Mouse (Mus musculus): Measurements from ENCODE around the gene Gsk3b. TPM values are rescaled to one million over a fixed set of nuclear protein-coding genes. Genes with fewer than 3 reads are reported as not detected.

Gene Gsk3b
- polyA plus RNA-seq, 1 experiment from 2014 or later: 28.1 TPM

DNA sequence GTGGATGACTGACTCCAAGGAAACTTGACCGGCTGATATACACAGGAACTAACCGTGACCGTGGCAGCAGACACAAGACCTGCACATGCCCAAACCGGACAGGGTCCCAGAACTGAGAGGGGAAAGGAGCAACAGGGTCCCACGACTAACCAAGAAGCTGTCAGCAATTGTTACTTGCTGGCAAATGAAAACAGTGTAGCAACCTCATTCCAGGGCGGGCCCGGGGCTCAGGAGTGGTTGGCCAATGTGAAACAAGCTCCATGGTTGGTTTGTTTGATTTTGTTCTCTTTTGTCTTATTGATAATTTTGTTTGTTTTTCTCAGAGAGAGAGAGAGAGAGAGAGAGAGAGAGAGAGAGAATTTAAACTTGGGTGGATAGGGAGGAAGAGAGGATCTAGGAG, 192.2 kb downstream of the Gsk3b start:
- Histone ChIP-seq H3K9ac (ENCODE audit: low read length) (no peak overlapping the region), H3K36me3 (ENCODE audit: control insufficient read depth, insufficient read depth, low read length) (no peaks in the 10 kb centered on the region), H3K27ac (replicated peaks) (peak overlapping the region; percentile 61; the same call in 1 of the 2 replicates), H3K4me3 (ENCODE audit: low read depth, low read length) (no peak overlapping the region), H3K9me3 (ENCODE audit: control insufficient read depth, low read length) (no peaks in the 10 kb centered on the region), H3K27me3 (ENCODE audit: control insufficient read depth, insufficient read depth, low read length) (no peaks in the 10 kb centered on the region), H3K4me2 (replicated peaks; ENCODE audit: low read depth) (no peak overlapping the region), H3K4me1 (replicated peaks; ENCODE audit: control insufficient read depth, insufficient read depth) (no peaks in the 10 kb centered on the region)
- TF ChIP-seq CTCF (IDR thresholded peaks at IDR 0.05; ENCODE audit: low read depth): no peak
- no peak for TF ChIP-seq EP300 (optimal IDR thresholded peaks at IDR 0.05)
- peak; percentile 59 for DNase-seq (ENCODE audit: low spot score)
- no peak for ATAC-seq (ENCODE audit: low FRiP score, low TSS enrichment)
- WGBS: 59% methylated on average over 7 of the region's 7 CpGs

DNA sequence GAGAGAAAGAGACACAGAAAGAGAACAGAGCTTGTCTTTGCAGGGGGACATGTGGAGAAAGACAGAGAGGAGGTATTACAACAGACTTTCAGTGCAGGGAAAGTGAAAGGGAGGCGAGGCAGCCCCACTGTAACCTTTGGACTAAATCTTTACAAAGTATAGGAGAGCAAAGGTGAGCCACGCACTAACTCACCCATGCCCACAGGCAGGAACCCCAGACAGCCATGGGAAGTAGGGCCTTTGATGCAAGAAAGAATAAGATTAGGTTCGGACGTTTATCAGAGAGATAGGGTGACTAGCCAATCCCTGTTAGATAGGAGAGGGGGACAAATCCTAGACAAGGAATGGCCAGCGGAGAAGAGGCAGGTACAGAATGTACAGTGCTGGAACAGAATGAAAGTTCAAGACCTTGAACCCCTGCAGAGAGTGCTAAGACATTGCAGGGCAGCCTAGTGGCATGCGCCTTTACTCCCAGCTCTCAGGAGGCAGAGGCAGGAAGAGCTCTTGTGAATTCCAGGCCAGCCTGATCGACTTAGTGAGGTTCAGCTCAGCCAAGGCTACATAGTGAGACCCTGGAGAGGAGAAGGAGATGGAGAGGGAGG, 193.9 kb downstream of the Gsk3b start:
- no peak overlapping the region for H3K4me2 ChIP-seq (replicated peaks; ENCODE audit: low read depth)
- H3K27me3 ChIP-seq (ENCODE audit: control insufficient read depth, insufficient read depth, low read length): no peaks in the 10 kb centered on the region
- no peaks in the 10 kb centered on the region for H3K36me3 ChIP-seq (ENCODE audit: control insufficient read depth, insufficient read depth, low read length)
- no peak overlapping the region for H3K9ac ChIP-seq (ENCODE audit: low read length)
- peak overlapping the region; percentile 71 for H3K27ac ChIP-seq (replicated peaks)
- 70% methylated on average over 7 of the region's 7 CpGs for WGBS
- DNase-seq (ENCODE audit: low spot score) (peak; percentile 70), ATAC-seq (ENCODE audit: low FRiP score, low TSS enrichment) (peak; percentile 89)
- no peak overlapping the region for H3K4me3 ChIP-seq (ENCODE audit: low read depth, low read length)
- TF ChIP-seq CTCF (IDR thresholded peaks at IDR 0.05; ENCODE audit: low read depth) (no peak), EP300 (optimal IDR thresholded peaks at IDR 0.05) (no peak)
- no peaks in the 10 kb centered on the region for H3K9me3 ChIP-seq (ENCODE audit: control insufficient read depth, low read length)
- H3K4me1 ChIP-seq (replicated peaks; ENCODE audit: control insufficient read depth, insufficient read depth): no peaks in the 10 kb centered on the region

DNA sequence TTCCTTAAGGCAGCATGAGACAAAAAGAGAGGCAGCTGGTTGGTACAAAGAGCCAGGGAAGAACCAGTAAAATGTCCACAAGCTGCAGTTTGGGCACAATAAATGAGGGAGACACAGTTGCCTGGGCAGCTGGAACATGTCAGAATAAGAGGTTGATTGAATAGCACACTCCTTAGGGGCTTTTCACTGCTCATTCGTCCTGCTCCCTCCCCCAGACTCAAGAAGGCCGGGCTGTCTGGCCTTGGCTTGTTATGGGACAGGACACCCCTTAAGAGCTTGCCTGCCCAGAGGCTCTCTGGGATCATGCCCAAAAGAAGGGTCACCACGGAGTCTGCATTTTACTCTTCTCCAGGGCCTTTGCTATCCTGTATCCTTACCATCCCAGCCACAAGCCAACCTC, 194.5 kb downstream of the Gsk3b start:
- Histone ChIP-seq H3K36me3 (ENCODE audit: control insufficient read depth, insufficient read depth, low read length) (no peaks in the 10 kb centered on the region), H3K4me3 (ENCODE audit: low read depth, low read length) (no peak overlapping the region), H3K27me3 (ENCODE audit: control insufficient read depth, insufficient read depth, low read length) (no peaks in the 10 kb centered on the region), H3K27ac (replicated peaks) (peak overlapping the region; percentile 71; the same call in 1 of the 2 replicates), H3K9ac (ENCODE audit: low read length) (no peak overlapping the region), H3K9me3 (ENCODE audit: control insufficient read depth, low read length) (no peaks in the 10 kb centered on the region), H3K4me2 (replicated peaks; ENCODE audit: low read depth) (no peak overlapping the region), H3K4me1 (replicated peaks; ENCODE audit: control insufficient read depth, insufficient read depth) (no peaks in the 10 kb centered on the region)
- ATAC-seq (ENCODE audit: low FRiP score, low TSS enrichment) (no peak), DNase-seq (ENCODE audit: low spot score) (no peak)
- WGBS: 44% methylated on average over 3 of the region's 3 CpGs
- no peak for TF ChIP-seq EP300 (optimal IDR thresholded peaks at IDR 0.05)
- TF ChIP-seq CTCF (IDR thresholded peaks at IDR 0.05; ENCODE audit: low read depth): no peak

DNA sequence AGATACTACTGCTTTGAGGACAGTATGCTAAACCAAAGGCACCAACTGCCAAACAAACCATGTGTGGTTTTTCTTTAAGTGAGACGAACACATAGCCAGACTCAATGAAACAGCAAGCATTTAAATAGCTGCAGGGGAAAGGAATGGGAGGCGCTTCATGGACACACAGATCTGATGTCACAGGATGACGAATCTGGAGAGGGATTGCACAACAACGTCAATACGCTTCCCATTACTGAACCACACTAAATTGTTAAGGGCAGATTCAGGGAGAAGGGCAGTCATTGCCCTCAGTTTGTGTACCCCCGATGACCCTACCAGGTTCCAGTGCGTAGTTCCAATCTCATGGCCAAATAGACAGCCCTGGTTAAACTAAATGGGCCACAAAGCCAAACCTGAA, 197.0 kb downstream of the Gsk3b start:
- no peak for ATAC-seq (ENCODE audit: low FRiP score, low TSS enrichment)
- no peak overlapping the region for H3K27ac ChIP-seq (replicated peaks)
- no peaks in the 10 kb centered on the region for H3K9me3 ChIP-seq (ENCODE audit: control insufficient read depth, low read length)
- H3K9ac ChIP-seq (ENCODE audit: low read length): no peak overlapping the region
- H3K4me3 ChIP-seq (ENCODE audit: low read depth, low read length): no peak overlapping the region
- WGBS: 54% methylated on average over 7 of the region's 7 CpGs
- no peaks in the 10 kb centered on the region for H3K4me1 ChIP-seq (replicated peaks; ENCODE audit: control insufficient read depth, insufficient read depth)
- DNase-seq (ENCODE audit: low spot score): no peak
- H3K36me3 ChIP-seq (ENCODE audit: control insufficient read depth, insufficient read depth, low read length): no peaks in the 10 kb centered on the region
- no peak overlapping the region for H3K4me2 ChIP-seq (replicated peaks; ENCODE audit: low read depth)
- TF ChIP-seq EP300 (optimal IDR thresholded peaks at IDR 0.05) (no peak), CTCF (IDR thresholded peaks at IDR 0.05; ENCODE audit: low read depth) (no peak)
- H3K27me3 ChIP-seq (ENCODE audit: control insufficient read depth, insufficient read depth, low read length): no peaks in the 10 kb centered on the region

DNA sequence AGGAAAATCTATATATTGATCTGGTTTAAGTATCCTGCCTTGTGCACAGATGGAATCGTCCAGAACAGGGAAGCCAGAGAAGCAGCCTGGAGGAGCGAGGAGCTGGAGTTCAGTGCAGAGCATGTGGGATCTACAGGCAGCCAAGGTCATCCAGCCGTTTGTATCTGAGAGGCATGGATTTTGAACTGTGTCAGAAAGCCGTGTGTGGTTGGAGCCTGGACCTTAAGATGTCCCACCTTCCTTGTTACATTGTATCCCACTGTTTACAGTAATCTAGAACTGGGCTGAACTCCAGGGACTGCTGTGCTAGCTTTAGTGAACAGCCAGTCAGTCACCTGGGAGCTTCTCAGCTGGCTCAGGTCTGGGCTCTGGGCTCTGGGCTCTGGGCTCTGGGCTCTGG, 197.7 kb downstream of the Gsk3b start:
- no peak for TF ChIP-seq CTCF (IDR thresholded peaks at IDR 0.05; ENCODE audit: low read depth)
- no peak for TF ChIP-seq EP300 (optimal IDR thresholded peaks at IDR 0.05)
- Histone ChIP-seq H3K36me3 (ENCODE audit: control insufficient read depth, insufficient read depth, low read length) (no peaks in the 10 kb centered on the region), H3K27ac (replicated peaks) (peak overlapping the region; percentile 41), H3K9ac (ENCODE audit: low read length) (no peak overlapping the region), H3K4me1 (replicated peaks; ENCODE audit: control insufficient read depth, insufficient read depth) (no peaks in the 10 kb centered on the region), H3K9me3 (ENCODE audit: control insufficient read depth, low read length) (no peaks in the 10 kb centered on the region), H3K4me2 (replicated peaks; ENCODE audit: low read depth) (no peak overlapping the region), H3K27me3 (ENCODE audit: control insufficient read depth, insufficient read depth, low read length) (no peaks in the 10 kb centered on the region), H3K4me3 (ENCODE audit: low read depth, low read length) (no peak overlapping the region)
- peak; percentile 31 for DNase-seq (ENCODE audit: low spot score)
- ATAC-seq (ENCODE audit: low FRiP score, low TSS enrichment): peak; percentile 18; the same call in 1 of the 2 replicates
- WGBS: 20% methylated on average over 4 of the region's 4 CpGs

DNA sequence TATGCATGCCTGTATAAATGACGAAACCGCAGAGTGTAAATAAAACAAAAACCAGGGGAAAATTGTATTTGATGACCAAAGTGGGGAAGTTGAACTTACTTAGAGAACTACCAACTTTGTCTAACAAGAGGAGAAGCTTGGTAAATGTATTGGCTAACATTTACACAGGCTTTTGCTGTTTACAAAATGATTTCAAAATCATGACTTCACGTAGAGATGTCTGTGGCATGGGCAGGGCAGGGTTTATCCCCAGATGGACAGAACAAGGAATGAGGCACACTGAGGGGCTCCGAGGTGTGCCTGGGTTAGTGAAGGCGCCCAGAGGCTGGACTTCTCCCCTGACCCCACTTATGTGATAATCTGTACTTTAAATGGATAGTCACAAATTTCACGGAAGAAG, 198.6 kb downstream of the Gsk3b start:
- H3K4me3 ChIP-seq (ENCODE audit: low read depth, low read length): no peak overlapping the region
- WGBS: 45% methylated on average over 6 of the region's 6 CpGs
- no peaks in the 10 kb centered on the region for H3K9me3 ChIP-seq (ENCODE audit: control insufficient read depth, low read length)
- DNase-seq (ENCODE audit: low spot score) (no peak), ATAC-seq (ENCODE audit: low FRiP score, low TSS enrichment) (peak; percentile 28; the same call in 1 of the 2 replicates)
- H3K9ac ChIP-seq (ENCODE audit: low read length): no peak overlapping the region
- no peaks in the 10 kb centered on the region for H3K27me3 ChIP-seq (ENCODE audit: control insufficient read depth, insufficient read depth, low read length)
- peak overlapping the region; percentile 75; the same call in 1 of the 2 replicates for H3K27ac ChIP-seq (replicated peaks)
- no peaks in the 10 kb centered on the region for H3K36me3 ChIP-seq (ENCODE audit: control insufficient read depth, insufficient read depth, low read length)
- H3K4me1 ChIP-seq (replicated peaks; ENCODE audit: control insufficient read depth, insufficient read depth): no peaks in the 10 kb centered on the region
- H3K4me2 ChIP-seq (replicated peaks; ENCODE audit: low read depth): no peak overlapping the region
- no peak for TF ChIP-seq EP300 (optimal IDR thresholded peaks at IDR 0.05)
- TF ChIP-seq CTCF (IDR thresholded peaks at IDR 0.05; ENCODE audit: low read depth): no peak
